Mouse (Mus musculus) ES-Bruce4 (cell line): ENCODE measurements at regions not wholly inside any gene's neighbourhood (a gene's known extent, or its start where the extent isn't known, plus 50 kb on each side); places are given as distances from the start of the nearest gene placed in this dataset.

ENCODE experiments used
- CTCF ChIP-seq: IDR thresholded peaks from one replicate; pipeline ENCODE4 v1.8.1; 2011; ENCODE audit warnings: low read depth, low read length
- EP300 ChIP-seq: IDR thresholded peaks from 2 replicates; pipeline ENCODE4 v1.6.1; 2011; ENCODE audit warnings: low read depth, low read length; ENCODE audit not compliant: insufficient read depth
- POLR2A ChIP-seq: IDR thresholded peaks from one replicate; pipeline ENCODE4 v1.8.1; 2011; ENCODE audit warnings: low read length; ENCODE audit not compliant: insufficient read depth

DNA sequence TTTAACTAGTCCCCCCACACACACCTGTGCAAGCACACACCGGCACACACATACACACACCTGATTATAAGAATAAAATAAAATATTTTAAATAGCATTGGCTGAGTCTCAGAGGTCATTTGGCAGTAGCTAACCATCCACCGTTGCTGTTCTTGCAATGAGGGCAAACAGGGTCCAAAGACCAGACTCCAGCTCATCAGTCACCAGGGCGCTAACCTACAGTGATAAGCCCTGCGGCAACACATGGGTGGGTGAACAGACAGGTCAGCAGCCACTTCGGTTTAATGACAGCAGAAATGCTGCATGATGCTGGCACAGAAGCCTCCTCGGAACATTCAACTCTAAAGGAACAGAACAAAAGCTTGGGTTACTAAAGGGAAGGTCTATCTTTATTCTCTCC lies 54.9 kb downstream of the Tas2r134 start:
- no peak for TF ChIP-seq CTCF
- TF ChIP-seq POLR2A: no peak
- TF ChIP-seq EP300: no peak
